Mouse (Mus musculus) spleen, adult 2 months (tissue): ENCODE measurements around the gene B3gnt7.

Source experiments
- CTCF ChIP-seq: fragments of 200-500 bp; IDR thresholded peaks from 2 replicates; pipeline ENCODE4 v1.5.1; 2011; ENCODE audit warnings: mild to moderate bottlenecking, inconsistent platforms; ENCODE audit not compliant: insufficient read depth, insufficient read length, insufficient replicate concordance; ENCODE audit errors: extremely low read depth
- POLR2A ChIP-seq: fragments of 200-500 bp; IDR thresholded peaks from 2 replicates; pipeline ENCODE4 v1.6.1; 2011; ENCODE audit warnings: low read depth, low read length, inconsistent platforms

- TF ChIP-seq POLR2A: no peak
- TF ChIP-seq CTCF: no peak
These were observed 46.6 kb downstream of the B3gnt7 start for GRCm38 (mm10) chr1:86349201-86349600.
